Mouse (Mus musculus): ENCODE data around the gene Ank.

GRCm38 (mm10) chr15:27548110-27548509, 81.6 kb downstream of the Ank start:
- no peak for TF ChIP-seq POLR2A (IDR thresholded peaks at IDR 0.05; ENCODE audit: borderline replicate concordance, insufficient read depth, low read length)
- TF ChIP-seq CTCF (IDR thresholded peaks at IDR 0.05; ENCODE audit: borderline replicate concordance, insufficient read depth, low read depth, low read length), result no peak
